ENCODE assay signal across 8 mouse cellular contexts in genomic region chr10:78244438-78245224, GRCm38 (mm10). TPM values are rescaled to one million over a fixed set of nuclear protein-coding genes. Genes with fewer than 3 reads are reported as not detected.
DNase-seq lines count a peak whose midpoint lies in the region; ATAC-seq and TF ChIP-seq lines count a peak whose summit lies in the region.

Trappc10 (minus strand) TSS chr10:78244641.

- peak; percentile 89 for DNase-seq in gastrocnemius, postnatal 10 days
- DNase-seq in induced T-regulatory cell, adult 2 months (ENCODE audit: low read depth): peak; percentile 93
- peak; percentile 36 to 85 for DNase-seq in left cerebral cortex, adult 9 months (ENCODE audit: low spot score in 2 of 2)
- DNase-seq in right cerebral cortex, postnatal 14 days: peak; percentile 86
- peak; percentile 85 to 88 for DNase-seq in urinary bladder, postnatal 36 days (ENCODE audit: low spot score in 2 of 2)

- H3K27ac ChIP-seq in cortical plate, adult 2 months (ENCODE audit: insufficient read depth, low read length): peak within 1 kb of the TSS; percentile 43

- peaks cover 3% of the 10 kb centered on the region for H3K4me1 ChIP-seq in cortical plate, adult 2 months (ENCODE audit: control insufficient read depth, insufficient read depth, low read length)

- peak; percentile 12; the same call in 1 of the 2 replicates for TF ChIP-seq POLR2A in cortical plate, adult 2 months (IDR thresholded peaks at IDR 0.05; ENCODE audit: extremely low read depth, insufficient read depth, low read length)

- ATAC-seq in activated CD4-positive, CD25-positive, alpha-beta regulatory T cell, adult 4 months: peak; percentile 88
- ATAC-seq in megakaryocyte progenitor cell, adult 5-6 weeks (replicated peaks; ENCODE audit: poor library complexity): peak; percentile 83

- TF ChIP-seq CTCF in cortical plate, adult 2 months (IDR thresholded peaks at IDR 0.05; ENCODE audit: extremely low read depth, insufficient read depth, low read length): no peak

- peak within 1 kb of the TSS; percentile 54 for H3K4me3 ChIP-seq in cortical plate, adult 2 months (ENCODE audit: insufficient read depth, low read length)

RNA-seq across cellular contexts. Expression of gene Trappc10, which starts in this region (rescaled TPM):
- polyA plus RNA-seq in activated CD4-positive, CD25-positive, alpha-beta regulatory T cell, adult 4 months (2017; shearing (Covaris generic)): 10 to 100 TPM in 1 of 2 experiments, 1 to 10 TPM in 1; 5.1 to 11.0 TPM
- polyA plus RNA-seq in cortical plate, adult 2 months (2012; rRNA removed): 61.6 and 62.8 TPM in 2 replicates
- 10 to 100 TPM; 35.2 to 37.9 TPM for total RNA-seq in gastrocnemius, postnatal 10 days (2021)
- 39.0 and 44.2 TPM in 2 replicates for total RNA-seq in megakaryocyte progenitor cell, adult 5-6 weeks (2015)
- 30.7 and 33.4 TPM in 2 replicates for total RNA-seq in megakaryocyte progenitor cell, adult 5-6 weeks (2017)

Comparison
In these comparisons a context has a peak if more than half of its experiments do, and no peak if none do; other contexts are left out.
1. Peak in every context shown above with its lines: DNase-seq, ATAC-seq, H3K4me3 ChIP-seq and H3K27ac ChIP-seq.